Mouse (Mus musculus): Measurements from ENCODE around the gene Coro1b.

- TF ChIP-seq CTCF (IDR thresholded peaks at IDR 0.05; ENCODE audit: insufficient read depth, low read length): peak; percentile 34; the same call in 1 of the 2 replicates
- peak; percentile 86; the same call in 1 of the 2 replicates for TF ChIP-seq POLR2A (IDR thresholded peaks at IDR 0.05; ENCODE audit: borderline replicate concordance, extremely low read depth, low read depth, low read length)
These were observed 43.3 kb downstream of the Coro1b start, which contains the start of gene Ppp1ca for GRCm38 (mm10) chr19:4191528-4192250.

Measured in lung, adult 2 months (tissue).